Mouse (Mus musculus): Measurements from ENCODE around the gene Abcc4.

Abcc4 gene

GRCm38 (mm10) chr14:118705808-118706731 lies at the start of gene Abcc4:
TSS of gene Abcc4 (minus strand) at chr14:118706219.
- DNase-seq (ENCODE audit: low spot score): peak; percentile 85

- no peak for DNase-seq (ENCODE audit: low spot score)
Measured at GRCm38 (mm10) chr14:118751193-118751753, 45.3 kb upstream of the Abcc4 start.

GRCm38 (mm10) chr14:118750505-118751192 lies 44.6 kb upstream of the Abcc4 start:
- DNase-seq (ENCODE audit: low spot score): peak; percentile 39

GRCm38 (mm10) chr14:118749715-118750114 lies 43.7 kb upstream of the Abcc4 start:
- DNase-seq (ENCODE audit: low spot score): no peak

- no peak for DNase-seq (ENCODE audit: low spot score)
Measured at GRCm38 (mm10) chr14:118749068-118749467, 43.0 kb upstream of the Abcc4 start.

GRCm38 (mm10) chr14:118742862-118743261 lies 36.8 kb upstream of the Abcc4 start:
- DNase-seq (ENCODE audit: low spot score): no peak

GRCm38 (mm10) chr14:118741780-118742179 lies 35.8 kb upstream of the Abcc4 start:
- DNase-seq (ENCODE audit: low spot score): no peak

GRCm38 (mm10) chr14:118737251-118737888 lies 31.4 kb upstream of the Abcc4 start:
- DNase-seq (ENCODE audit: low spot score): no peak

GRCm38 (mm10) chr14:118735114-118735513 lies 29.1 kb upstream of the Abcc4 start:
- DNase-seq (ENCODE audit: low spot score): no peak

GRCm38 (mm10) chr14:118733146-118733545 lies 27.1 kb upstream of the Abcc4 start:
- no peak for DNase-seq (ENCODE audit: low spot score)

- DNase-seq (ENCODE audit: low spot score): no peak
Measured at GRCm38 (mm10) chr14:118730631-118731030, 24.6 kb upstream of the Abcc4 start.

GRCm38 (mm10) chr14:118725467-118725866 lies 19.4 kb upstream of the Abcc4 start:
- DNase-seq (ENCODE audit: low spot score): no peak

- no peak for DNase-seq (ENCODE audit: low spot score)
Measured at GRCm38 (mm10) chr14:118723920-118724693, 18.1 kb upstream of the Abcc4 start.

- DNase-seq (ENCODE audit: low spot score): no peak
Measured at GRCm38 (mm10) chr14:118719566-118720174, 13.7 kb upstream of the Abcc4 start.

- no peak for DNase-seq (ENCODE audit: low spot score)
Measured at GRCm38 (mm10) chr14:118718576-118718975, 12.6 kb upstream of the Abcc4 start.

GRCm38 (mm10) chr14:118716372-118717312 lies 10.6 kb upstream of the Abcc4 start:
- no peak for DNase-seq (ENCODE audit: low spot score)

- no peak for DNase-seq (ENCODE audit: low spot score)
Measured at GRCm38 (mm10) chr14:118714720-118715119, 8.7 kb upstream of the Abcc4 start.

GRCm38 (mm10) chr14:118714320-118714719 lies 8.3 kb upstream of the Abcc4 start:
- no peak for DNase-seq (ENCODE audit: low spot score)

- no peak for DNase-seq (ENCODE audit: low spot score)
Measured at GRCm38 (mm10) chr14:118713869-118714268, 7.8 kb upstream of the Abcc4 start.

GRCm38 (mm10) chr14:118713408-118713807 lies 7.4 kb upstream of the Abcc4 start:
- DNase-seq (ENCODE audit: low spot score): no peak
